Comparison of ENCODE assay signal across 8 mouse cellular contexts in genomic region chr1:87509561-87510165, GRCm38 (mm10). TPM values are rescaled to one million over a fixed set of nuclear protein-coding genes. Genes with fewer than 3 reads are reported as not detected.
DNase-seq lines count a peak whose midpoint lies in the region; ATAC-seq and TF ChIP-seq lines count a peak whose summit lies in the region.

Gene Neu2, plus strand, starts transcription at chr1:87509889.

- H3K27me3 ChIP-seq in neural tube, embryonic 11.5 days (ENCODE audit: control insufficient read depth, insufficient read depth, low read length): peaks cover 28% of the 10 kb centered on the region
- H3K27me3 ChIP-seq in forebrain, embryonic 16.5 days (replicated peaks; ENCODE audit: control insufficient read depth, insufficient read depth, low read length): peaks cover 16% of the 10 kb centered on the region
- H3K27me3 ChIP-seq in intestine, postnatal 0 days (replicated peaks; ENCODE audit: control insufficient read depth, insufficient read depth, low read length): 0 out of 2 replicates have a peak, but pooled peaks cover 5% of the 10 kb centered on the region
- peaks cover 47% of the 10 kb centered on the region for H3K27me3 ChIP-seq in lung, embryonic 15.5 days

- peak within 1 kb of the TSS; percentile 60 for H3K9ac ChIP-seq in neural tube, embryonic 11.5 days (ENCODE audit: low read length)
- H3K9ac ChIP-seq in forebrain, embryonic 16.5 days (replicated peaks; ENCODE audit: low read depth, low read length): peak within 1 kb of the TSS; percentile 87
- H3K9ac ChIP-seq in intestine, postnatal 0 days (ENCODE audit: low read depth, low read length): peak within 1 kb of the TSS; percentile 22; the same call in 1 of the 2 replicates
- H3K9ac ChIP-seq in lung, embryonic 15.5 days: peak within 1 kb of the TSS; percentile 41

- H3K4me1 ChIP-seq in neural tube, embryonic 11.5 days (ENCODE audit: control insufficient read depth, insufficient read depth, low read length): peaks cover 7% of the 10 kb centered on the region
- H3K4me1 ChIP-seq in forebrain, embryonic 16.5 days (replicated peaks; ENCODE audit: control insufficient read depth, insufficient read depth, low read length): peaks cover 10% of the 10 kb centered on the region
- no peaks in the 10 kb centered on the region for H3K4me1 ChIP-seq in intestine, postnatal 0 days (replicated peaks; ENCODE audit: control insufficient read depth, insufficient read depth, low read length)
- H3K4me1 ChIP-seq in lung, embryonic 15.5 days: peaks cover 17% of the 10 kb centered on the region

- no peaks in the 10 kb centered on the region for H3K36me3 ChIP-seq in neural tube, embryonic 11.5 days (ENCODE audit: control insufficient read depth, insufficient read depth, low read length)
- H3K36me3 ChIP-seq in forebrain, embryonic 16.5 days (ENCODE audit: control insufficient read depth, insufficient read depth): no peaks in the 10 kb centered on the region
- no peaks in the 10 kb centered on the region for H3K36me3 ChIP-seq in intestine, postnatal 0 days (ENCODE audit: control insufficient read depth, insufficient read depth)
- H3K36me3 ChIP-seq in lung, embryonic 15.5 days: no peaks in the 10 kb centered on the region

- TF ChIP-seq CTCF in intestine, postnatal 0 days (IDR thresholded peaks at IDR 0.05; ENCODE audit: low read depth): no peak

- H3K27ac ChIP-seq in neural tube, embryonic 11.5 days (ENCODE audit: low read depth, low read length): no peak within 1 kb of the TSS
- no peak within 1 kb of the TSS for H3K27ac ChIP-seq in forebrain, embryonic 16.5 days (ENCODE audit: low read length)
- no peak within 1 kb of the TSS for H3K27ac ChIP-seq in intestine, postnatal 0 days (ENCODE audit: low read depth, low read length)
- H3K27ac ChIP-seq in lung, embryonic 15.5 days: no peak within 1 kb of the TSS

- H3K4me3 ChIP-seq in neural tube, embryonic 11.5 days (ENCODE audit: low read depth, low read length): peak within 1 kb of the TSS; percentile 66
- H3K4me3 ChIP-seq in forebrain, embryonic 16.5 days (replicated peaks; ENCODE audit: low read length): peak within 1 kb of the TSS; percentile 83
- H3K4me3 ChIP-seq in intestine, postnatal 0 days (ENCODE audit: low read depth, low read length): peak within 1 kb of the TSS; percentile 58
- H3K4me3 ChIP-seq in lung, embryonic 15.5 days: peak within 1 kb of the TSS; percentile 61

- no peaks in the 10 kb centered on the region for H3K9me3 ChIP-seq in neural tube, embryonic 11.5 days (ENCODE audit: control insufficient read depth, low read length)
- no peaks in the 10 kb centered on the region for H3K9me3 ChIP-seq in forebrain, embryonic 16.5 days (ENCODE audit: control insufficient read depth, low read length)
- no peaks in the 10 kb centered on the region for H3K9me3 ChIP-seq in intestine, postnatal 0 days (ENCODE audit: control insufficient read depth)
- H3K9me3 ChIP-seq in lung, embryonic 15.5 days: no peaks in the 10 kb centered on the region

- 1% methylated on average over 56 of the region's 56 CpGs for WGBS in neural tube, embryonic 11.5 days
- 2% methylated on average over 56 of the region's 56 CpGs for WGBS in forebrain, embryonic 16.5 days
- WGBS in intestine, postnatal 0 days: 4% methylated on average over 56 of the region's 56 CpGs
- under 1% methylated on average over 56 of the region's 56 CpGs for WGBS in lung, embryonic 15.5 days

- peak; percentile 40 for ATAC-seq in neural tube, embryonic 11.5 days (ENCODE audit: insufficient read depth, low FRiP score, low TSS enrichment)
- peak; percentile 20; the same call in 1 of the 2 replicates for ATAC-seq in forebrain, embryonic 16.5 days
- ATAC-seq in intestine, postnatal 0 days: peak; percentile 42
- peak; percentile 37; the same call in 1 of the 2 replicates for ATAC-seq in lung, embryonic 15.5 days (ENCODE audit: borderline replicate concordance, extremely low read depth, low FRiP score, low TSS enrichment)

- peak within 1 kb of the TSS; percentile 98 for H3K4me2 ChIP-seq in neural tube, embryonic 11.5 days (ENCODE audit: low read depth)
- peak within 1 kb of the TSS; percentile 95 for H3K4me2 ChIP-seq in forebrain, embryonic 16.5 days (ENCODE audit: low read length)
- peak within 1 kb of the TSS; percentile 99 for H3K4me2 ChIP-seq in intestine, postnatal 0 days (replicated peaks; ENCODE audit: low read depth)
- H3K4me2 ChIP-seq in lung, embryonic 15.5 days: peak within 1 kb of the TSS; percentile 99

- no peak for DNase-seq in neural tube, embryonic 11.5 days (ENCODE audit: low spot score)
- DNase-seq in neural tube, embryonic 10.5 days (ENCODE audit: extremely low spot score, low spot score): no peak
- peak; percentile 14 for DNase-seq in cerebellum, adult 9-11 months
- DNase-seq in spleen, adult 18-20 months: no peak
- DNase-seq in c-Kit-positive CD71-positive TER-119-positive erythroid progenitor cells, embryonic 14.5 days (ENCODE audit: low spot score): no peak

RNA-seq across cellular contexts. Expression of gene Neu2, which starts in this region (rescaled TPM):
- not detected in 2 replicates for polyA plus RNA-seq in neural tube, embryonic 11.5 days (2014; fragmentation: Nextera tagmentation; extraction: Ambion mirVana)
- polyA plus RNA-seq in forebrain, embryonic 16.5 days (2015; fragmentation: Nextera tagmentation; extraction: Ambion mirVana): 0.20 and 0.56 TPM in 2 replicates
- 2.5 and 3.3 TPM in 2 replicates for polyA plus RNA-seq in intestine, postnatal 0 days (2015; fragmentation: Nextera tagmentation; extraction: Ambion mirVana)
- 2.9 TPM in 2 replicates for polyA plus RNA-seq in lung, embryonic 15.5 days (2015; fragmentation: Nextera tagmentation; extraction: Ambion mirVana)

Comparison
In these comparisons a context has a peak if more than half of its experiments do, and no peak if none do; other contexts are left out.
1. Peak in ATAC-seq, H3K4me3 ChIP-seq, H3K9ac ChIP-seq and H3K4me2 ChIP-seq in neural tube, embryonic 11.5 days; RNA of the gene not detected or under 1 TPM.
2. Peak in ATAC-seq, H3K4me3 ChIP-seq, H3K9ac ChIP-seq and H3K4me2 ChIP-seq in forebrain, embryonic 16.5 days; RNA of the gene not detected or under 1 TPM.
3. H3K9ac ChIP-seq: peak in every context shown above with its lines; median percentile 87 in forebrain, embryonic 16.5 days; 60 in neural tube, embryonic 11.5 days; 41 in lung, embryonic 15.5 days; 22 in intestine, postnatal 0 days.